Mouse (Mus musculus) brown adipose tissue, adult 24 weeks (tissue): ENCODE results near the gene Camkmt. TPM values are rescaled to one million over a fixed set of nuclear protein-coding genes. Genes with fewer than 3 reads are reported as not detected.

Experiments used
- H3K27ac ChIP-seq: fragments of 200-500 bp; replicated peaks from 2 replicates; pipeline ENCODE4 v1.5.1; 2012; ENCODE audit warnings: low read depth, mild to moderate bottlenecking, low read length
- H3K4me1 ChIP-seq: fragments of 200-500 bp; 2 replicates; pipeline ENCODE4 v1.6.1; 2012; ENCODE audit warnings: low read length, mixed read lengths; ENCODE audit not compliant: control insufficient read depth, insufficient read depth, insufficient read length
- H3K4me3 ChIP-seq: fragments of 200-500 bp; 2 replicates; pipeline ENCODE4 v1.5.1; 2012; ENCODE audit warnings: low read depth, mild to moderate bottlenecking, low read length, moderate library complexity; ENCODE audit not compliant: insufficient read depth
- polyA plus RNA-seq: library from polyadenylated mRNA; stranded (reverse); fragments of >200 nt; gene quantifications from 2 replicates; pipeline ENCODE4 v1.2.4, GENCODE M21; 2012; ENCODE audit not compliant: missing spikeins, insufficient read depth, insufficient read length

Gene Camkmt
- polyA plus RNA-seq, 1 experiment: 9.2 TPM

DNA sequence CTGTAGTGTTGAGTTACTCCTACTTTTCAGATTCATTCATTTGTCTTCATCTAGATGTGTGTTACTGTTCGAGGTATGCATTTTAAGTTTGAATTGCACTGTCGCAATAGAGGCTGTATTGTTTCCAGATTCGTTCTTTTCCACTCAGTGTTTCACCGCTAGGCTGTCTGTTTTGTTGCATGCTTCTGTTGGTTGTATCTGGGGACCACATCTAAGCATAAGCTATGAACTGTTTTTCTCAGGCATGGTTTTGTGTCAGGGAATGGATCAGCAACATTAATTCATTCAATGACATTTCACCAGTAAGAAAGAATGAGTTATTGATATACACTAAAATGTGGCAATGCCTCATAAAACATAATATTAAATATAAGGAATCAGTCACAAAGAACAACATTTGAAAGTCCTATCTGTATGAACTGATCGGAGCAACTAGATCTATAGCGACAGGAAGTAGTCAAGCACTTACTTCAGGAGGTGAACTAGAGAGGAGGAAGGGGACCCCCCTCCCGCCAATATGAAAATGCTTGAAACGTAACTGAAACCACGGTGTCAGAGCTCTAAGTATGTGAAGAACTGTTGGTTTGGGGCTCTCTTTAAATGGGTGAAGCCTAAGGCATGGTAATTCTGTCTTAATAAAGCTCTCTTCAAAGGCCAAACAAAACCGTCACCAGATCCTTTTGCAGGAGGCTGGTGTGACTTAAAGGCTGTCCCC, 80.3 kb downstream of the Camkmt start:
- Histone ChIP-seq H3K4me3 (no peak overlapping the region), H3K27ac (no peak overlapping the region), H3K4me1 (no peaks in the 10 kb centered on the region)

DNA sequence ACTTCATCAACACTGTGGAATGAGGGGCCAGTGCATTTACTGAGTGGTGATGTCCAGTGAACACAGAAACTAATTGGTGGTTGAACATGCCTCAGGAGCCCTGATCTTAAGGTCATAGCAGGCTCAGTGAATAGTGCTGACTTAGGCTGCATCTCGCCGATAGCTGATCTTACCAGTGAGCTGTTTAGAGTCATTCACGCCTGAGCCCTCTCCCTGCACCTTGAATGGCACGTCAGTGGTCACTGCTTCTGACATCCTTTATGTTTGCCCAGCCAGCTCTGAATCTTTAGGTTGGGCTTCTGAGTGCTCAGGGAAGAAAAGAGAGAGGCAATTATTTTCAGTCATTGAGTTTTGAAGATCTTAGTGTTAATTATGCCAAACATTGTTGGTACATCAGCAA, 81.6 kb downstream of the Camkmt start:
- Histone ChIP-seq H3K27ac (no peak overlapping the region), H3K4me1 (no peaks in the 10 kb centered on the region)

DNA sequence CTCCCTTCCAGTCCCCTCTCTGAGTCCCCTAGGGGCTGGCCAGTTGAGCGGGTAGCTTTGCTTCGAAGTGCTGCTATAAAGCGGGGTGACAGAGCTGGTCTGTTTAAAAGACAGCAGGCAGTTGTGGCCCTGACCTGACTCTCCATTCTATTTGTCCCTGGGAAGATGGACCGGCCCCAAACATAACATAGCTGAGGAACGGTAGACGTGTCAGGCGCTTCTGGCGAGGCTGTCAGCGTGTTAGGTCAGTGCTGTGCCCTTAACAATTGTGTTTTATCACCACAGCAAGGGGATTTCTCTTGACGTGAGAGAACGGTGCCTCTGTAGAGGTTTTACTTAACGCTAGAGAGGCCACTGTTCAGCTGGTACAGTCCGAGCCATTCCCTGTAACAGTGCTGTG, 86.9 kb downstream of the Camkmt start:
- H3K4me3 ChIP-seq: no peak overlapping the region
- H3K27ac ChIP-seq: no peak overlapping the region
- no peaks in the 10 kb centered on the region for H3K4me1 ChIP-seq

More for the DNA sequence above, 81.6 kb downstream of the Camkmt start:
- H3K4me3 ChIP-seq: no peak overlapping the region

DNA sequence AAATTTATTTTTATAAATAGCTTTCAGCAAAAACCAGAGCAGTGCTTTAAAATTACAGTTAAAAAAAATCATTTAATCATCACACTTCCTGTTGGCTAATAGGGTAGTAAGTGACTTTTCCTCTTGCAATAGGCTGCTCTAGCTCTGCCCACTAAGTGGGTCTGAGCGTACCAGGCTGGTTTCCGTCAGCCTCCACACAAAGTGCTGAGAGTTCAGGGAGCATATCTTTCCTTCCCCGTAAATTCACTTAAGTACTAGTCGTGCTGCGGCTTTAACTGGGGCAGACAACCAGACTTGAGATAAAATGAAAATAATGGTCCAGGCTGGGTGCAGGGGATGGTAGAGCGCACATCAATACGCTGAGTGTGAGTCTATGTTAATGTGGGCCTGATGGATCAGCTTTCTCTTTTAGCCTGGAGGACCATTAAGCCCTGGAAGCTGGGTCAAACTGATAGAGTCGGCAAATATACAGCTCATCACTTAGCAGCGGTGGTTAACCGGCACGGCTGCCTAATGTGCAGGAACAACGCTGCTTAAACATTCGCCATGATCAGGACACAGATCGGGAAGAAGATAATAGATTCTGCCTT, 90.2 kb downstream of the Camkmt start:
- H3K4me3 ChIP-seq: no peak overlapping the region
- no peak overlapping the region for H3K27ac ChIP-seq
- H3K4me1 ChIP-seq: no peaks in the 10 kb centered on the region

DNA sequence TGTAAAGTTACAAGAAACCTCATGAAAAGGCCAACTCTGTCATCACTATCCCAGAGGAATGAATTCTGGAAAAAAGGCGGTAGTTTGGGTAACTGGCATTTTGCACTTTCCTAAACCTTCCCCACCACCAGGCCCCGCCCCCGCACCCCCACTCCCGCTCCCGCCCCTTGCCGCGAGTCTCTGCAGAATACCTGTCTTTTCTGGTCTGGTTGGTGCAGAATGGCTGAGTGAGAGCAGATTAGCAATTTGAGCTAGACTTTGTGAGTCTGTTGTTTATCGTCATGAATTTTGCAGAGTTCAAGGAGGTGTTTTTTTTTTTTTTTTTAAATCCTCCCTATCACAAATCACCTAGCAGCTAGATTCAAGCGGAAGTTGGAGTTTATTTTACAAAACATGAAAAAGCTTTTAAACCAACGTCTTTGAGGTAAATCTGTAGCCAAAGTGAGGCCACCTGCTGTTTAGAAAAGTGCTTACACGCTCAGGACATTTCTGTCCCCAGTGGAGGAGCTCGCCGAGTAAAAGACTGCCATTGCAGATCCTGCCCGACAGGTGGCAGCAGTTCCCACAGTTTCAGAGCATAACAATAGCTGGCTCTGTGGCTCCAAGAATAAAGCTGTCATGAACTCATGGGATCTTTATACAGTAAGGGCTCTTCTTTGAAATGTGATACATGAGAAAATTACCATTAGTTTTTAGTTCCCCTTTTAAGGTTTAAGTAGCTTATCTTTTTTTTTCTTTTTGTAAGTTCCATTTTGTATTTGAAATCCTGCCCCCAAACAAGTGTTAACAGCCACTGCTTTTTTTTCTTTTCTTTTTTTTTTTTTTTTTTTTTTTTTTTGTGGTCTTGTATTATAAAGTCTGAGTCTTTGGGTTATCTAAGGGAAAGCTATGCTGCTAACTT, 99.1 kb downstream of the Camkmt start:
- no peak overlapping the region for H3K27ac ChIP-seq
- H3K4me3 ChIP-seq: no peak overlapping the region

DNA sequence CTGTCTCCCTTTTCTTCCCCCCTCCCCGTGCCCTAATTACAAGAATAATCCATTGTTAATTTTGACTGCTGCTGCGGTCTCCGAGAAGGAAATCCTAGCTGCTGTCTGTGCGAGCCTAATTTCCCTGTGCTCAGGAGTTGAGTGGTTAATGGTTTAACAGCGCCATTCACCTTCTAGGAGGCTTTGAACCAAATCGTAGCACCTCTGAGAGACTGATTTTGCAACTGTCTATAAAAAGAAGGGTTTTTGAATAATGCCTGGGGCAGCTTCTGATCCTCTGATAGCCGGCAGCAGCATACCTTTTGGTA, 99.7 kb downstream of the Camkmt start:
- no peak overlapping the region for H3K27ac ChIP-seq
- no peak overlapping the region for H3K4me3 ChIP-seq
- H3K4me1 ChIP-seq: no peaks in the 10 kb centered on the region

More for the DNA sequence above, 99.1 kb downstream of the Camkmt start:
- no peaks in the 10 kb centered on the region for H3K4me1 ChIP-seq

DNA sequence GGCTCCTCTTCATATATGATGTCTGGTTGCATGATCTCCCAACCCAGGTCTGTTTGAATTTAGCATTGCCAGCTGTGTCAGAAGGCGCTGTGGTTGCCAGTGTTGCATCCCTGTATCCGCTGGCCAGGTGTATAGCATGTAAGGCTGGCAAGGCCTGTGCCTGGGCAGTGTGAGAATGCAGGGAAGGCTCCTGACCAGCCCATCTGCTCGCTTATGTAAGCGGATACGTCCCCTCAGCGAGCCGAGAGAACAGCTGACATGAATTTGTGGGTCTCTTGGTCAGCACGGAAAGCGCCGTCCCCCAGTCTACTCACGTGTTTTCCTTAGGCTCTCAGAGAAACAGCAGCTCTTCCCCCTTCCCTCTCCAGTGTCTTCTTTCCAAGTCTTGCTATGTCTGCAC, 102.9 kb downstream of the Camkmt start:
- Histone ChIP-seq H3K4me3 (no peak overlapping the region), H3K27ac (no peak overlapping the region), H3K4me1 (no peaks in the 10 kb centered on the region)

DNA sequence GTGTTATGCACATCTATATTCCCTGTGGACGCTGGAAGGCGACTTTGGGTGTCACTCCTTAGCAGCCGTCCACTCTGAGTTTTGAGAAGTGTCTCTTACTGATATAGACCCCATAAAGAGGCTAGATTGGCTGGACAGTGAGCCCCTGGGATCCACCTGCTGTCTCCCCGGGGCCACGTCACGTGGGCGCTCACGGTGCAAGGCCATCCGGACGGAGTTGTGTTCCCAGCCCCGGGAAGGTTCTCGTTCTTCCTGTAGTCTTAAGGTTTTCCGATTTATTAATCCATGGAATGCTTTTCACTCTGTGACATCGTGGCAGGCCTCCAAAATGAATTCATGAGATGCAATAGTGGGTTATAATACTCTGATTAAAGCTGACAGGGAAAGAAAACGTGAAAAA, 108.4 kb downstream of the Camkmt start:
- H3K27ac ChIP-seq: no peak overlapping the region
- no peaks in the 10 kb centered on the region for H3K4me1 ChIP-seq
- no peak overlapping the region for H3K4me3 ChIP-seq

DNA sequence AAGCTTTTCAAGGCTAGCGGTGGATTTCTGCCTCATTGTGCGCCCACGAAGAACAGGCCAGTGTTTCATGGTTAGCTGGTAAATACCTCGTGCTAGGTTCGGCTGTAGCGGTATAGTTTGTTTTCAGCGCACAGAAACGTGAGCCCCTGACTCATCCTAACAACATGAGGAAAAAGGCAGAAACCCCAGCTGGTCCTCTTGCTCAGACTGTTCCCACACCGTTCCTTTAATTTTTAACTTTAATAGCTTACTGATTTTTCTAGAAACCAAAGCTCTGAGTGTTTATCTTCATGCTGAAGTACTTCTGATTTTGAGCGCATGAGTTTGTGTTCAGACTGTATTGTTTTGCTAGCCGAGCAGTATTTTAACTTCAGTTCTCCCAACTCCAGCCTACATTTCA, 109.0 kb downstream of the Camkmt start:
- Histone ChIP-seq H3K27ac (no peak overlapping the region), H3K4me1 (no peaks in the 10 kb centered on the region), H3K4me3 (no peak overlapping the region)

DNA sequence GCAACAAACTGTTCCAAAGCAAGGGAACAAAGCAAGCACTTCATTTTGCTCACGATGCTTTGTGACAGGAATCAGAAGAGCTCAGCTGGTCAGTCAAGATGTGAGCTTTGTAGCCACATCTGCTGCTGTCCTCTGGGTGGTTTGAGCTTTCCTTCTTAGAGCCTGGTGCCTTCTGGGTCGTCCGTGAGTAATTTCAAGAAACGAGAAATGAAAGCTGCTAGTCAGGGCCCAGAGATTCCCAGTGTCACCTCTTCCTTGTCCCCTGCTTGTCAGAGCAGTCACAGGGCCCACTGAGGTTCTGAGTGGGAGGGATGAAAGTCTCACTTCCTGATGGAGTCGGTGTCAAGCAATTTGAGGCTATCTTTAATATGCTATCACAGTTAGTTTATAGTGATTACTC, 127.7 kb downstream of the Camkmt start:
- Histone ChIP-seq H3K4me3 (no peak overlapping the region), H3K27ac (no peak overlapping the region), H3K4me1 (no peaks in the 10 kb centered on the region)

DNA sequence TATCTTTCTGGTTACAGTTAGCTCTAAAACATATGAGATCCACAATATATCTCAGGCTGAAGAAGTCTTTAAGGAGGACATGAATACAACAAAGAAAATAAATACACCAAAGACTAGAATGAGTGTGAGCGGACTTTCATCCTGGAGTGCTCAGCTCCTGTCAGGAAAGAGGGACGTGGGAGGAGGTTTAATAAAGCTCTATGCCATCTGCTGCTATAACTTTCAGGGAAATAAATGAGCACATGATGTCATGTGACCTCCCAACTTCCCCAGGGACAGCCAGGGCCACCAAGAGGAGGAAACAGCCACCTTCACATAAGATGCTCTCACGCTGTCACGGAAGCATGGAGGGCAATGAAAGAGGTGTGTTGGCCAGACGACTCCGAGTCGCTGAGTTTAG, 151.8 kb downstream of the Camkmt start:
- Histone ChIP-seq H3K27ac (no peak overlapping the region), H3K4me3 (no peak overlapping the region), H3K4me1 (no peaks in the 10 kb centered on the region)

DNA sequence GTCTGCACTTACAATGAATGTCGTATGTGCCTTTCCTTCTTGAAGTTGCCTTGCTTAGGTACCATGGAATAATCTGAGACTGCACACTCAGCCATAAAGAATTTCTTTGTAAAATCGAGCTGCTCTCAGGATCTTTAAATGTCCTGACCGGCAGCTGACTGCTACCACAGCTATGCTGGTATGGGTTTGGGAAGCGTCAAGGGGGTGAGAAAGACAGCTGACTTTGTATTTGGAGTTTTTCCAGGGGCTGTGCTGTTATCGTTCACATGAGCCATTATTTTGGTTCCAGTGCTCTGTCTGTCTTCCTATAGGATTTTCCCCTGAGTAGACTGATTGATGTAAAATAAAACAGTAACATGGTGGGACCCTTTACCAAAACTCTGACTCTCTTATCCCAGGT, 158.6 kb downstream of the Camkmt start:
- H3K4me3 ChIP-seq: no peak overlapping the region
- H3K4me1 ChIP-seq: no peaks in the 10 kb centered on the region
- no peak overlapping the region for H3K27ac ChIP-seq

DNA sequence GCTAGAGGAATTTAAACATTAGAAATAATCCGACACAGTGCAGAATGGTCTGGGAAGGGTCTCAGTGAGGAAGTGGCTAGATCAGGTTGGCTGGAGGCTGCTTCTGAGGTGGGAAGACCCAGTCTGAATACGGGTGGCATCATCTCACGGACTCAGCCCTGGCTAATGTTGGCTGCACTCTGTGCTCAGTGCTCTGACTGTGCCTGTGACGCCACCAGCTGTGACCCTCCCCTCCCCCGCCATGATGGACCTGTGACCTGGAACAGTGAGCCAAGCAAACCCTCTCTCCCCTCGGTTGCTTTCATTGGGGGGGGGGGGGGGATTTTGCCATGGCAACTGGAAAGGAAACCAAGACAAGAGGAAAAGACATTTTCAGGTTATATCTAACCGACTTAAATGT, 159.4 kb downstream of the Camkmt start:
- no peak overlapping the region for H3K27ac ChIP-seq
- H3K4me3 ChIP-seq: no peak overlapping the region
- H3K4me1 ChIP-seq: no peaks in the 10 kb centered on the region

DNA sequence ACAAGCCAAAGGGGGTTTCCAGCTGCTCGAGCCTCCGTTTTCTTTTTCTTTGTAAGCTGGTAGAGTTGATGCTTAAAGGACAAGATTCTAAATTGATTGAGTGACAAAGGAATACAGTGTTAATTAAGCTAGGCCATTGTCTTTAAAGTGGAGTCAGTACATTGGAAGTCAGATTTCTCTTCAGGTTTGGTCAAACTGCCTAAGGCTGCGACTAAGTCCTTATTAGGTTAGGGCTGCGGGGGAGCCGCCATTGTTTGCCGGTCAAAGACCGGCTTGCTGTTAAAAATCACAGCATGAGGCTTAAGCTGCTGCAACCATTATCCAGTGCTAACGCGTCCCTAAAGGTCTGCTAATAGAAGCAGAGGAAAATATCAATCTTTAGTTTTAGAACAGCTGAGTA, 166.6 kb downstream of the Camkmt start:
- Histone ChIP-seq H3K4me1 (no peaks in the 10 kb centered on the region), H3K27ac (no peak overlapping the region)

DNA sequence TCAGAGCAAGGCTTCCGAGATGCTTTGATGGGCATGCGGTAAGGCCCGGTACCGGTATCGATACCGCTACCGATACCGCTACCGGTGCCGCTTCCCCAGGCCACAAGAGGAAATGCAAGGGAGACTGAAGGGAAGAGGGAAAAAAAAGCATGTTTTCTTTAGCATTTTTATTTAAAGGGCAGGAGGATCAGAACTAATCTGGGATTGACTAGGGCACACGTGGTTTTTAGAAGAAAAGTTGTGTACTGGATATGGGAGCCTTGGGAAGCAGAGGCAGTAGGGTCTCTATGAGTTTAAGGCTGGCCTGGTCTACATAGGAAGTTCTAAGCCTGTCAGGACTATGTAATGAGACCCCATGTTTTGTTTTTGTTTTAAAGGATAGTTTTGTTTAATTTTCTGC, 167.0 kb downstream of the Camkmt start:
- no peak overlapping the region for H3K27ac ChIP-seq
- no peaks in the 10 kb centered on the region for H3K4me1 ChIP-seq
- H3K4me3 ChIP-seq: no peak overlapping the region

More for the DNA sequence above, 166.6 kb downstream of the Camkmt start:
- H3K4me3 ChIP-seq: no peak overlapping the region
